Mouse (Mus musculus): ENCODE data around the gene Peli1.

GRCm38 (mm10) chr11:21163143-21163542 is 72.1 kb downstream of the Peli1 start:
- TF ChIP-seq POLR2A (IDR thresholded peaks at IDR 0.05; ENCODE audit: low read depth, low read length) (no peak), CTCF (IDR thresholded peaks at IDR 0.05; ENCODE audit: extremely low read depth, insufficient read length, insufficient replicate concordance, low read depth, low read length) (no peak)
